Mouse (Mus musculus) kidney, adult 2 months (tissue): ENCODE results near the gene Chrna9.

Experiments
- CTCF ChIP-seq: fragments of 200-500 bp; conservative IDR thresholded peaks from 2 replicates; pipeline ENCODE4 v1.5.1; 2011; ENCODE audit warnings: low read depth, mild to moderate bottlenecking, control low read depth, low read length, moderate library complexity, mixed read lengths; ENCODE audit not compliant: insufficient read depth, insufficient read length
- POLR2A ChIP-seq: fragments of 200-500 bp; IDR thresholded peaks from one replicate; pipeline ENCODE4 v1.6.1; 2011; ENCODE audit warnings: low read depth, low read length, control low read depth

- TF ChIP-seq CTCF: no peak
- TF ChIP-seq POLR2A: no peak
Observed at GRCm38 (mm10) chr5:65950679-65951512, 16.2 kb downstream of the Chrna9 start.
